Mouse (Mus musculus) spleen, adult 2 months (tissue): Measurements from ENCODE around the gene Rnf208.

ENCODE experiments used
- CTCF ChIP-seq: fragments of 200-500 bp; IDR thresholded peaks from 2 replicates; pipeline ENCODE4 v1.5.1; 2011; ENCODE audit warnings: mild to moderate bottlenecking, inconsistent platforms; ENCODE audit not compliant: insufficient read depth, insufficient read length, insufficient replicate concordance; ENCODE audit errors: extremely low read depth
- POLR2A ChIP-seq: fragments of 200-500 bp; IDR thresholded peaks from 2 replicates; pipeline ENCODE4 v1.6.1; 2011; ENCODE audit warnings: low read depth, low read length, inconsistent platforms

- no peak for TF ChIP-seq CTCF
- no peak for TF ChIP-seq POLR2A
Observed at GRCm38 (mm10) chr2:25288734-25289345, 46.8 kb downstream of the Rnf208 start.
